Mouse (Mus musculus): ENCODE measurements around the gene Fdps.
"Not testable (repeated sequence)": the region's sequence is repeated elsewhere in the genome, so short reads cannot be mapped to it uniquely, and the experiment has no call there.

Gene Fdps

DNA sequence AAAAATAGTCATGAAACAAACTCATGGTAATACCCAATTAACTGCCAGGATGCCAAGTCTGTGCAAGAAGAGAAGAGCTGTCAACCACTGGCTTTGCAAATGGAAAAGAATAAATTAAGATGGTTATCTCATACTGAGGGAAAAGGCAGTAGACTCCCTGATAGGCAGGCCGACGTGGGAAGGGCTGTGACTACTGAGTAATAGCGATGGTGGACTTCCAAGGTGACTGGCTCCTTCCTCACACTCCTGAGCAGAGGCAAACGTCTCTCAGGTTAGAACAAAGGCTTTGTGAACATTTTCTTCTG lies 1.5 kb upstream of the Fdps start:
- intact Hi-C loops (cut with DNase I), result no loop called here

DNA sequence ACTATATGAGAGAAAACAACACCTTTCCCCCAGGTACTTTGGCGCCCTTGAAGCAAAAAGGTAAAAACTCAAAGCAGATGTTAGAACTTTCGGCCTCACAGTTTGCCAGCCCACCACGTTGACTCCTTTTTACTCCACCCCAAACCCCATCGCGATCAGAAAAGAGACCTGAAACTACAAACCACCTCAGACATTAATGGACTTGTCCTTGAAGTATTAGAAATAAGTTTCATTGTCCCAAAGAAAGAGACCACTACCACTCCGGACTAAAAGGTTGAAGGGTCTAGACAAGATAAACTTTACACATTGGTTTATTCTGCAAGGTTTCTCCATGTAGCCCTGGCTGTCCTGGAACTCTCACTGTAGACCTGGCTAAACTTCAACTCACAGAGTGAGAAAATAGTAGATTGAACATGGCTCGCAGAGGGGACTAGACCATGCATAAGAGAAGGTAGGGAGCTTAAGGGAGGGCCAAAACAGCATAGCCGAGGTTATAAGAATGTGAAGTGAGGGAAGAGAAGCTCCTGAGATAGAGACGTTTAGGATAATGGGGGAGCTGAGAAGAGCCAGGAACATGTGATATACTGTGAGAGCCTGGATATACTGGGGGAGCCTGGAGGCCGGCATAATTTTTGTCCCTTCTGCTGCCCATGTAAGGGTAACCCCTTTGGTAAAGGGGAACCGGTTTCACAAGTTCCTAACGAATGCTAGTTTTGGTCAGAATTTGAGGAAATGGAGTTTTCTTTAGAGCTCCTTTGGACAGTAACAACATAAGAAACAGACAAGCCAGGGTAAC lies 934 bp upstream of the Fdps start:
- intact Hi-C loops (cut with DNase I), result no loop called here

DNA sequence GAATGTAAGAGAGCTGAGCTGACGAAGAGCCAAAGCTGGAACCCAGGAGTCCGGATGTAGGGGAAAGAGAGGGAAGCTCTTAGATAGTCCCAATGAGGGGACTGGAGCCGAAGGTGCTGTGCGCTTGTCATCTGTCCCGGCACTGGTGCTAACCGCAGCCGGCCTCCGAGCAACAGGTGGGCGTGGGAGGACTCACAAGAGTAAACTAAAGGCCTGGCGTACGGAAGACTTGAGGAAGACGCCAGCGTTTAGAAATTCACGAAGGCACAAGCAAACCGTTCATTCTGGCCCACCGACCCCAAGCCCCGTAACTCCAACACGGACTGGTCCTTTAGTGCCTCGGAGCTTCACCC lies 324 bp downstream of the Fdps start:
- intact Hi-C loops (cut with DNase I), result no loop called here

DNA sequence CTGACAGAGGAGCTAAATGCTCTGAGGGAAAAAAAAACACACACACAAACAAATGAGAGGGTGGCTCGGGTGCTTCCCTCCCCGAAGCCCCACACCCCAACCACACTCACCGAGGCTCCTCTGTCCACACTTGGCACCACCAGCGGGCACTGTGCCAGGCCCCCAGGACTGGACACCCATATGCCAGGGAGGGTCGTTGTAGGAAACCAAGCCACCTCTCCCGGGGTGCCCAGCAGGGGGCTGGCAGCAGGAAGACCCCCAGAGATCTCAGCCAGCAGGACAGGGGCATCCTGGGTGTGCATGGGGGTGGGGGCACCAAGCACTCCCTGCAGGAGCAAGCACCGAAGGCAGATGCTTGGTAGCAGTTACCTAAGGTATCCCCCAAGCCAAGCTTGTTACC lies 948 bp downstream of the Fdps start, which contains the start of gene Gm43738:
Gm43738 (minus strand) TSS at position 289 of the 400 bp plus-strand sequence.
- intact Hi-C loops (cut with DNase I), result no loop called here

DNA sequence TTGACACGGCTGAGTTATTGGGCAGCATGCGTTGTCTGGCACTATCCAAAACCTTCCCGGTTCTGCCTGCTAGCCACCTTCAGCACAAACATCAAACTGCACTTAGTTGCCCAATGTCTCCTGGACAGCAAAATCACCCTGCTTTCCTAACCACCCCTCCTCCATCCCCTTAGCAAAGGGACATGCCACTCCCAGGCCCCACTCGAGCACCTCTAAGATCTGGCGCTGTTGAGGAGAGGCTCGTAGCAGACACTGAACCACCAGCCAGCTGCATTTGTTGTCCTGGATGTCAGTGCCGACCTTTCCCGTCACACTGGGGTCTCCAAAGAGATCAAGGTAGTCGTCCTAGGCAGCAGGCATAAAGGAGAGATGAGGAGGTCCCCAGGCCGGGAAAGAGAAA lies 7.7 kb downstream of the Fdps start:
- intact Hi-C loops (cut with DNase I), result no loop called here

DNA sequence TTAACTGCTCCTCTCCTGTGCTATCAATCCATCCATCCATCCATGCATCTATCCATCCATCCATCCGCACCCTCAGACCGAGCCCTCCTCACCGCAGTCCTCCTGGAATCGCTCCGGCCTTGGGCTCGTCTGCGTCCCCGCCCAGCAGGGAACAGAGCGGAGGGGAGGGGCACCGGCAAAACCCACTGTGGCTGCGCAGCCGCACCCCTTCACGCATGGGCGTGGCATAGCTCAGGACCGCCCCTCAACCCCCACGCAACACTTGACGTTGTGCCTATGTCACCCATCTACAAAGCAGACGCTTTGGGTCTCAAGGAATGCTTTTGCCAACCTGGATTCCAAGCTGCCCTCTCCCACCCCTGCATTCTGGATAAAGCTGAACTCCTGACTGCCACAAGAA lies 8.6 kb downstream of the Fdps start, which contains the start of gene Rusc1:
Rusc1 (minus strand) TSS at position 137 of the 400 bp plus-strand sequence.
- intact Hi-C loops (cut with DNase I), result no loop called here

DNA sequence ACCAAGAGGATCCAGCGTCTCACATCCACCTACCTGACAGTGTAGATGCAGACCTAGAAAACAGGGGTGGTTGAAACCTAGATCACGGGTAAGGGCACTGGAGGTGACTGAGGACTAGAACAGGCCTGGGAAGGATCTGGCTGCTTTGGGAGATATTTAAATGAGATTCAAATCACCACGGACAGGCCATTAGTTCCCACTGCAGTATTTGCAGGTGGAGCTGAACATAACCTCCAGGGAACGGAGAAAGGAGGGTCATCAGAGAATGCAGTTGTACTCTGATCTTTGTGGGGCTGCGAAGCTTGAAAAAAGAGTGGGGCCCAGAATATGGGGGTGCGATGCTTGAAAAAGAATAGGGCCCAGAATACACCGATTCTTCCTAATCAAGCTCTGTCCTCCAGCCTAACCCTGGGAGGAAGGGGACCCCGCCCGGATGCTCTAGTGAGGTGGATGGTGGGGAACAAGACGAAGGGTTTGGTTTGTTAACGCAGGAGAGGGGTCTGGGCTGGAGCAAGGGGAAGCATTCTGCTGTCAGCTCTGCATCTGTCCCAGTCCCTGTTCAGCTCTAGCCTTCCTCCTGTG lies 9.2 kb downstream of the Fdps start:
- intact Hi-C loops (cut with DNase I), result no loop called here

DNA sequence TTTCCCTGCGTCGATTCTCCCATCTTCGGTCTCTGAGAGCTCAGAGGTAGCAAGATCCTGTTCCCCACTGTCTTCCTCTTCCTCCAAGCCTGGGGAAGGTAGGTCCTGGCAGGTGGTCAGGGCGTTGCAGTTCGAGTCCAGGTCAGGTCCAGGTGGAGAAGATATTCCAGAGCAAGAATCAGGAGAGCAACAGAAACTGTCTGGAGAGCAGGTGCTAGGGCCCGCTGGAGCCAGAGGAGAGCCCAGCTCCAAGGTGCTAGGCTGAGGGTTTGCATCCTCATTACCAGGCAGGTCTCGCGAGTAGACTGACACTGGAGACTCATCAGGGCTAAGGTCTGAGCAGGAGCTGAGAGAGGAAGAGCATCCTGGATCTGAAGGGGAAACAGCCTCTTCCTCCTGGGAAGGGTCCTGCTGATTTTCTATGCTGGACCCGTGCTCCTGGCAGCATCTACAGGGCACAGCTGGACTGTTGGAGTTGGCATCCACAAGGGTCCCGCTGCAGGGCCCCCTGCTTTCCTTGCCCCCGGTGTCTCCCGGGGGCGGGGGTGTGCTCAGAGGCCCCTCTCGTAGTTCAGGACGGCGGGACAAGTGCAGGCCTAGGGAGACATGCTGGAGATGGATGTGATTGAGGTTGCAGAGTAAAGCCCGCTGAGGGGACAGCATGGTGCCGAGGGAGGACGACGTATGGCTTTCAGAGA lies 9.8 kb downstream of the Fdps start:
- intact Hi-C loops (cut with DNase I), result no loop called here

DNA sequence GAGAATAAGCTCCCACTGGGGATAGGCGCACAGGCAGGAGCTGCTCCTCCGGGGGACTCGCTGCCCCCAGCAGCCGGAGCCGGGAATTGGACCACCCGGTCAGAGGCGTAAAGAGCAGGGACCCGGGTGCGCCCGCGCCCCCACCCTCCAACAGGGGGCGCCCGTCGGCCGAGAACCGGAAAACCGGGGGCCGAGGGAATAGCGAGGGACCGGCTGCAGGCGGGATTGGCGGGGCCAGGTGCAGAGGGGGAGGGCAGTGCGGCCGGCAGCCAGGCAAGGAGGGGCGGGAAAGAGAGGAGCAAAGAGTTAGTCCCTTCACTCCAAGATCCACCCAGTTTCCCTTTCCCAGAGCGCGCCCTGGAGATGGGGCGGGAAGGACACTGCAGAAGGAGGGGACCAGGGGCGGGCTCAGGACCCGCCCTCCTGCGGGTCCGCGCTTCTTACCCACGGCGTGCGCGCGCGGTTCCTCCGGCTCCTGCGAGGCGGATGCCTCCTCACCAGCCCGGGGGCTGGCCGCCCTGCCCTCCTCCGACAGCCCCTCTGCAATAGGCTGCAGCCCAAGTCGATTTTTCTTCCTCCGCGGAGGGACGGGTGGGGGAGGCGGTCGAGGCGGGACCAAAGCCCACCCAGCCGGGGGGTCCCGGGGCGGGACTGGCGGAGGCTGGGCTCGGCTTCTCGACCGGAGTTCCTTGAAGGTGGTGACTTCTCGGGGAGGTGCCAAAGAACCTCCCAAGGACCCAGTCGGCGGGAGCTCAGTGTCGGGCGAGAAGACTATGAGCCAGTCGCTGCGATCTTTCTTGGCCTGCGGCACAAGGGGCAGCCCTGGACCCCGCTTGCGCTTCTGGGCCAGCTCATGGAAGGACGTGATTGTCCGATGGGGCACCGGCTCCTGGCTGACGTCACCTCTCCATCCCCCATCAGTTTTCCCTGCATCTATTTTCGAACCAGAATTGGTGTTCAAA lies 10.8 kb downstream of the Fdps start:
- intact Hi-C loops (cut with DNase I), result no loop called here

DNA sequence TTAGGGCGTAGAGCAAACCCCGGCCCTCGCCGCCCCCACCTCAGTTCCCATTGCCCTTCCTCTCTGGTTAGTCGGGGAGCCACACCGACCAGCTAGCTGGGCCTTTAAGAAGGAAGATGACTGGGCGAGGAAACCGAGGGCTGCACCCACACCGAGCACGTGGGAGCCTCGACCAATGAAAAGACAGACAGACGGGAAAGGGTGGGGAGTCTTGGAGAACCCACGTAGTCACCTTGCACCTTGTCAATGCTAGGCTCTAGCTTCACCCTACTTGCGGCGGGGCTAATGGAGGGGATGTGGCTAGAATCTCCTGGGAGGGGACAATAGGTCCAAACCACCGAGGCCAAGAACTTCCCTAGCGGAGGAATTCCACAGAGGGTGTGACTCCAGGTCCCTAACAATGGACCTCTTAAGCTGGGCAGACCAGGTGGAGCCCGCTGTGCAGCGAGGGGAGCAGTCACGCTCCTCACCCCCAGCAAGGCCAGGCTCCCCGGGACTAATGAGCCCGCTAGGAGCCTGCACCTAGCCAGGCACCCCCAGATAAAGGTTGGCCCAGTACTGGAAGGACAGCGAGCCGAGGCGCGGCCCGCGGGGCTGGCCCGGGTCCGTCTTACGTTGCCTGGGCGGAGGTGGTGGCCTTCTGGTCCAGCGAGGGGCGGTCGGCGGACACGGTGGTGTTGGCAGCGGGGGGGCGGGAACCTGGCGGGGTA lies 11.7 kb downstream of the Fdps start:
- intact Hi-C loops (cut with DNase I), result no loop called here

DNA sequence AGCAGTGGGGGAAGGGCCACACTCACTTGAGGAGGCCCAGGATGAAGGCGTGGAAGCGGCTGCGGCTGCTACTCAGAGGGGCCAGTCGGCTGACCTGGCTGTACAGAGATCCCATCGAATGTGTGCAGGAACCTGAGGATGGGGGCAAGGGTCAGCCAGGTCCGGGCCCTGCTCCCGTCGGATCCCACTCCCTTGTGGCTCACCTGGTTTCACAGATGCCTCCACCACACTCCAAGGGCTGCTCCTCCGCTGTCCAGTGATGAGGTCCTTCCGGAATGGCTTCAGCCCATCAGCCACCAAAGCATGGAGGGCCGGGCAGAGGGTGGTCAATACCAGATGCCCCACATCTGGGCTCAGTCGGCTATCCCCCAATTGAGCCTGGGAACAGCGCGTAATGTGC lies 12.8 kb downstream of the Fdps start:
- intact Hi-C loops (cut with DNase I), result no loop called here

DNA sequence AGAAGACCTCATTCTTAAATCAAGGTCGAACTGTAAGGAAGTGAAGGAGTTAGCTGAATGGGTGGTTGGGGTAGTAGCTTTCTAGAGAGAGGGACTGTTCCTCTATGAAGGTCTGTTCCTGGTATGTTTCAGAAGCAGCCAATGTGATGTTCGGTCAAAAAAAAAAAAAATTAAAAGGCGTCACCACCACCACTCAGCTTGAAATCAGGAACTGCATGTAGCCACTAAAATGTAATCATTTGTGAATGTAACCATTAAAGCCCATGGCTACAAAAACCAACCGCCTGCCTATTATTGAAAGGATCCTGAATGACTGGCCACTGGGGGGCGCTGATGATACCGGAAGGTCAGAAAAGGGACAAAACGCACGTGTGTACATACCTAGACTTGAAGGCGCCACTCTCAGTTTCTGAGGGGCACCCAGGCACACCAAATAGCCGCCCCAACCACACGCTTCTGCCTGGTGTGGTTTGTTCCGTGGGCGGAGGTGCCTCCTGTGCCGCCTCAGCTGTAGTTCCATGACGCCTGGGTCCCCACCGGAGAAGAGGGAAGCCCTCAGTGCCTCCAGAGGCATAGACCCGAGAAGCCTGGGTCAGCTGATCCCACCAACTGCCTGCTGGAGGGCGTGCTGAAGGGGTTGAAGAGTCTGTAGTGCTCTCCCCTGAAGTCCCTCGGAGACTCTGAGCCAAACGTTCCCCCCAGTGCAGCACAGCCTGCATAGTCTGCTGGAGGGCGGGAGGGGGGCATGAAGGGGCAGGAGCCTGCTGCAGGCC lies 14.2 kb downstream of the Fdps start:
- intact Hi-C loops (cut with DNase I), result no loop called here

DNA sequence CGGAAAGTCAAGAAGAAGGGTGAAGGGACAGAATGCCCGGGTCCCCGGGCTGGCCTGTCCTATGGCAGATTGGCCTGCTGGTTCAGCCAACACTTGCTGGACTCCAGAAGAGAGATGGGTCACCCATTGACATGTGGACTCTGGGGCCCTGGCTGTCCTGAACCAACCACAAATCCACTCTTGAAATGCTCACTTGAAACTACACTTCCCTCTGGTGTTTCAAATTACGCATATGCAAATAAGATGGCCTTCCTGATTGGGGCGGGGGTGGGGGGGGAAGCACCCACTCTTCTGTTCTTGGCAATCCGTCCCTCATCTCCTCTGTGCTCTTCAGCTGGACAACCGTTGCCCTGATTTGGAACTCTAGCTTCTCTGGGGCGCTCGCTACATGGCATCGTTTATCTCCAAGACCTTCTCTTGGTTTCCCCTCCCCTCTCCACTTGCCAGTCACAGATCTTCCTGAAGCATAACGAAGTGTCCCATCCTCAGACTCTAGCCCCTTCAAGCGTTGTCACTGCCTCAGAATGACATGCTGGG lies 17.0 kb downstream of the Fdps start:
- intact Hi-C loops (cut with DNase I), result no loop called here

DNA sequence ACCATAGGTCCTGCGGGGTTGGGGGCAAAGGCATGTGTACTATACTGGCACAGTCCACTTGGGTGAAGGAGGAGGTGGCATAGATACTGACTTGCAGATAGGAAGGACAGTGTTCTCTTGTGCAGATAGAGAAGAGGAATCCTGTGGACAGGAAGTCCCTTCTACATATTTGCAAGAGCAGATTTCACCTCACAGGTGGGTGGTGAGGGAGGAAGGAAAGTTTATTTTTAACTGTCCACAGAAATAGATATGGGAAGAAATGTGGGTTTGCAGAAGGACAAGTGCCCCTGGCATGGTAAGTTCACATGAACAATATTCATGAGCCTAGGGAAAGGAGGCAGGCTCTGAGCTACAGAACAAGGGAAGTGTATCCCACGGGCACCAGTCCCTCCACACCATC lies 17.6 kb downstream of the Fdps start:
- intact Hi-C loops (cut with DNase I), result no loop called here

DNA sequence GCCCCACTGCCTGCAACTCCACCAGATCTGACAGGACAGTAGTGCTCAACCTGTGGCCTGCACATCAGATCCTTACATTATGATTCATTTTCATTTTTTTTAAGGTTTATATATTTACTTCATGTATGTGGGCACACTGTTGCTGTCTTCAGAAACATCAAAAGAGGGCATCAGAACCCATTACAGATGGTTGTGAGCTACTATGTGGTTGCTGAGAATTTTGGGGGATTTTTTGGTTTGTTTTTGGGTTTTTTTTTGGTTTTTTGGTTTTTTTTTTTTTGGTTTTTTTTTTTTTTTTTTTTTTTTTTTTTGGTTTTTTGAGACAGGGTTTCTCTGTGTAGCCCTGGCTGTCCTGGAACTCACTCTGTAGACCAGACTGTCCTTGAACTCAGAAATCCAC lies 19.5 kb downstream of the Fdps start:
- intact Hi-C loops (cut with DNase I), result not testable (repeated sequence)

DNA sequence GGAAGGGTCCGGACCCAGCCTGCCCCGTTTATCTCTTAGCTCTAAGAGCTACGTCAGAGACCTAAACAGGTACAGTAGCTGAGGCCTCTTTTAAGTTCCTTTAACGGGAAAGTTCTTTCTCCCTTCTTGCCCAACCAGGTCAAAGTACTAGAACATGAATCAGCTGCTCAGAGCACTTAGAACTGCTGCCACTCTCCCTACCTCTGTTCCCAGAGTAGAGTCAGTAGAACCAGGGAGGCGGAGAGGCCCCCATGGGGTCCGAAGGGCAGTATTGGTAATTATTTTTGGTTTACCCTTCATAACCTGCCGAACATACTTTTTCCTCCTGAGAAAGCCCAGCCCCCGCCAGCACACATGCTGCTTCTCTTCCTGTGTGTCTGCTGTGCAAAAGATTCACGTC lies 24.4 kb downstream of the Fdps start:
- intact Hi-C loops (cut with DNase I), result no loop called here

DNA sequence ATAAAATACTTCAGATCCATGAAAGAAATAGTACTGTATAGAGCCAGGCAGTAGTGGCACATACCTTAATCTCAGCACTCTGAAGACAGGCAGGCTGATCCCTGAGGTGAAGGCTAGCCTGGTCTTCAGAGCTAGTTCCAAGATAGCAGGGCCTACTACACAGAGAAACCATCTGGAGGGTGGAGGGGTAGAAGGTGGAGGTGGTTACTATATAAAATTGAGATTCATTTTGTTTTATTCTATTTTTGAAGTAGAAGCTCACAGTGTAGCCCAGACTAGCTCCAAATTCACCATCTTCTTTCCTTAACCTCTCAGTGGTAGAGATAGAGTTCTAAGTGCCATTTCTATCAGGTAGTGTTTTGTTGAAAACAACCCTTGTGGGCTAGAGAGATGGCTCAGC lies 34.5 kb downstream of the Fdps start:
- intact Hi-C loops (cut with DNase I), result no loop called here

DNA sequence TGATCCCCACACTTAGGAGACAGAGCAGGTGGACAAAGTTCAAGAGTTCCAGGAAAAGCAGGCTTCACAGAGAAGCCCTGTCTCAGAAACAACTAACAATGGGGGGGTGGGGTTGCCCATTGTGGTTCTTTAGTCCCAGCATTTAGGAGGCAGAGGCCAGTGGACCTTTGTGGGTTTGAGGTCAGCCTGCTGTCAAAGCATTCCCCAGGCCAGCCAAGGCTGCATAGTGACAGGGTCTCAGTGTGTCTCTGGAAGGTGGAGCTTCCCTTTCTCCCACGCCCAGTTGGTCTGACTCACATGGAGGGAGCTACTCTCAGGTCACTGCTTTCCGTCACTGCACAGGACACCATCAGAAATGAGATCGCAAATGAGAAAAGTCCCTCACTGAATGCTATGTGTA lies 40.1 kb downstream of the Fdps start:
- intact Hi-C loops (cut with DNase I), result no loop called here

DNA sequence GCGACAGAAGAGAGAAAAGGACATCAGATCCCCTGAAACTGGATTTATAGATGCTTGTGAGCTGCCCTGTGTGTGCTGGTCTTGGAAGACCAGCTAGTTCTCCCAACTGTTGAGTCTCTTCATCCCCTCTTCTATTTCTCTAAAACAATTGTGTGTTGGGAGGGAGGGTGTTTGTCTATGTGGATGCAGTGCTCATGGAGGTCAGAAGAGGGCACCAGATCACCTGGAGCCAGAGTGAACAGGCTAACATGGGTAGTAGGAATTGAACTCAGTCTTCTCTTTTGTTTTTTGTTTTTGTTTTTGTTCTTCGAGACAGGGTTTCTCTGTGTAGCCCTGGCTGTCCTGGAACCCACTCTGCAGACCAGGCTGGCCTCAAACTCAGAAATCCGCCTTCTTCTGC lies 43.0 kb downstream of the Fdps start:
- intact Hi-C loops (cut with DNase I), result no loop called here

DNA sequence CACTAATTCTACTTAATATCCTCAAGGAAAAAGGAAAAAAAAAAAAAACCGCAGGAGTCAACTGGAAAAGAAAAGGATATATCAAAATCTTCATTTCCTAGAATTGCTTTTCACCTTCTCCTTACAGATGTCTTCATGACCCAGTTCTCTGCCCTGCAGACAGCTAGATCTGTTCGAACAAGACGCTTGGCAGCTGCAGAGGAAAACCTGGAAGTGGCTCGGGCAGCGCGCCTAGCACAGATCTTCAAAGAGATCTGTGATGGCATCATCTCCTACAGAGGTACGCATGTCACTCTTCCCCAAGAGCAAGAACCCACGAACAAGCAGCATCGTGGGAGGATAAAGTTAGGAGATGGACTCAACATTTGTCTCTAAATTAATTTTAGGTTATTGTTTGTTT lies 43.4 kb downstream of the Fdps start:
- intact Hi-C loops (cut with DNase I), result no loop called here

All from adrenal gland (tissue).